Mouse (Mus musculus) retina, embryonic 14.5 days (tissue): ENCODE measurements around the gene Lcmt1.

Source experiments
- DNase-seq: peaks from one replicate; pipeline ENCODE4 v3.0.0-alpha.2; 2015; ENCODE audit warnings: low spot score

The Lcmt1 gene

DNA sequence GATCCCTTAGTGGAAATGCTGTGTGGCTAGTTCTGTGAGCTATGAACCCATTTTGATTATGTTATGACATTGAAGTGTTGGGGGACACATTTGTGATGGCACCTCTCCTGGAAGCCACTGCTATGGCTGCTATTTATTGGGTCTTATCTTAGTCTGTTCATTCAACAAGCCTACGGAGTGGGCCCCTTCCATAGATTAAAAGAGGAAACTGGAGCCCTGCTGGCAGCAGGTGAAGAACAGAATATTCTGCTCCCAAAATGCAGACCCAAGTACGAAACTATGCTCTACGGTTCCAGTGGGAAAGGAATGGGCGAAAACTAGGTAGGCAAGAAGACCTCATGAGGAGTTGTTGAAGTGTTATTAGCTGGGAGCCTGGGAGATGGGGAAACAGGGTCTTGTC is 88.7 kb downstream of the Lcmt1 start:
- no peak for DNase-seq

DNA sequence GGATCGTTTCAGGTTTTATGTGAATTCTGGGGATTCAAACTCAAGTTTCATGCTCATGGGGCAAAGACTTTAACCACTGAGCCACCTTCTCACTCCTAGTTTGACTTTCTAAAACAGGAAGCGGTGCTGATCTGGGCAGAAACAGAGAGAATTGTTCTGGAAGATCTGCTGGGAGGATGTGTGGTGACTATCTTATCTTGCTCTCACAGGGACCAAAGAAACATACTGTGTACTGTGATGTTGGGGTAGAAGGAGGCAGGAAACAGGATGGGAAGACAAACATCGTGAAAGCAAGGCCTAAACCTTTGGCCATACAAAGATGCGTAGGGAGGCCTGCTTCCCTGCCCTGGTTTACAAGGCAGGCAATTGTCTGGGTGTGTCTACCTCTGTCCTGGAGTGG is 89.7 kb downstream of the Lcmt1 start:
- DNase-seq = no peak

GRCm38 (mm10) chr7:123461316-123461715 is 91.7 kb downstream of the Lcmt1 start:
- no peak for DNase-seq

GRCm38 (mm10) chr7:123462070-123462501 is 92.5 kb downstream of the Lcmt1 start, which contains the start of gene Aqp8:
TSS of gene Aqp8 (plus strand) at chr7:123462291.
- peak; percentile 53 for DNase-seq

DNA sequence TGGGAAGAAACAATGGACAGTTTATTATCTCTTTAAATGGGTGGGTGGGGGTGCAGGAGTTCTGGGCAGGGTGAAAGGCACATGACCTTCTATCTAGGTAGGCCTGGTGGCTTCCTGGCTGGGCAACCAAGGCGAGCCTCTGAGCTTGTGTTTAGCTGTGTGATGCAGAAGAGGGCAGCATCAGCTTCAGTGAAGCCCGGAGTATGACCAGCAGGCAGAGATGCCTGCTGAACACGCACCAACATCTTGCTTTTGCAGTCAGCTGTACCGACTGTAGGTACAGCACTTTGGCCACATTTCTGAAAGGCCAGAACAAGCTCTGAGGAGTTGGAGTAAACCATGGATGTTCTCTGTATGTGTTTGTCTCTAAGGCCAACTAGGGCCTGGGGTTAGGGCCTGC is 94.0 kb downstream of the Lcmt1 start:
- no peak for DNase-seq

DNA sequence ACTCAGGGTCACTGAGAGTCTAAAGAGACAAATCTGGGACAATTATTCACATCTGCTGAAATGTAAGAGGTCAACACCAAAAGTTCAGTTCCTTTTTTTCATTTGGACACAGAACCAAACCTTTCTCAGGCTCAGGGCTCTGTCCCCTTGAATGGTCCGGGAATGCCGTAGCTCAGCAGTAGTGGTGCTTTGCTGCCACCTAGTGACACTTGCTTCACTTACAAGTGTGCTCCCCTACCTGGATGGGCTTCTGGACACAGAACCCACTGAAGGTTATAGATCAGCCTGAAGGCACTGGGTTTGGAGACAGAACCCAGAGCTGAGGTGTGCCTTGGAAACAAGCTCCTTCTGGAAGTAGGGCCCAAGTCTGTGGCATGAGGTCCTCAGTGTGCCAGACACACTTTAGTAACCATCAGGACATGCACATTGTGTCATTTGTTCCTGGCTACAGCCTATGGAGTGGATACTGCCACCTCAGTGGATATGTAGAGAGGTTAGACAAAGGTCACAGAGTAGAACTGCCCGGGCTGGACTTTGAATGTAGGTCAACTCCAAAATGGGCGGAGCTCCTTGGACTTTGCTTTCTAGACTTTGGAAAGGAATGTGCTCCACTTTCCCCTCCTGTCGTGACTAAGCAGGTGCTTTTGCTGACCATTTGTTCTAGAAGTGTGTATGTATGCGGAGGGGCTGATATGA is 96.3 kb downstream of the Lcmt1 start:
- peak; percentile 93 for DNase-seq

DNA sequence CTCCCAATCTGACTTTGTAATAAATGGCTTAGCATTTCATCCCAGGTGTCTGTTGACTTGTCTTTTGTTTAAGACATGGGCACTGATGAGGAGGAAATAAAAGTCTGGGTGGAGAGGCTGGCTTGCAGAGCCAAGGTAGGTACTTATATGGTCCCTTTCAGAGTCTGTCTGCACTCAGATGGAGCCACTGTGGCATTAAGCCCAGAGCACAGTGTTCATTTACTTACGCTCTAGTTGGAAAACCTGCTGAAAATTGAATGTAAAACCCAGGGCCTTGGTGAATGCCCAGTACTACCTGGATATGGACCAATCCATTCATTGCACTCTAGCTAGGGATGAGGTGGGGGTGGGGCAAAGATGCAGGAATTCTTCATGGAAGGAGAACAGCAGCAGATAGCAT is 98.4 kb downstream of the Lcmt1 start:
- DNase-seq = no peak
